Mouse (Mus musculus): ENCODE data around the gene Clstn3.

DNA sequence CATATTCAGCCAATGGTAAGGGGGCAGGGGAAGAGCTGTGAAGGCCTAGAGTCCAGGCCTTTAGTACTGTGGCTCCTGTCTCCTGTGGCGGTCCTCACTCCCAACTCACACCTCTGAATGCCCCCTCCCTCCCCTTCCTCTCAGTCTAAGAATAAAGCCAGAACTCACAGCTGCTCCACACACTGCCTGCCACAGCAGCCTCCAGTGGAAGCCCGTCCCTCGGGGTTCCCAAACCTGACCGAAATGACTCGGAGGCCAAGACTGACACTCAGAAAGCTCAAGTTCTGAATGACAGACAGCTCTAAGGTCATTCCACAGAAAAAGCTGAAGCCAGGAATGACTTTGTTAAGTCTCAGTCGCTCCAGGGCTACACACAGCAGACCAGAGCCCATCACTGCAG is 1.1 kb upstream of the Clstn3 start:
- TF ChIP-seq CTCF (conservative IDR thresholded peaks at IDR 0.05 in 1 of 2, IDR thresholded peaks at IDR 0.05 in 1 of 2; ENCODE audit: low read depth in 2 of 2, low read length in 2 of 2) (no peak), TCF12 (IDR thresholded peaks at IDR 0.05; ENCODE audit: low read depth, low read length) (no peak), MAZ (IDR thresholded peaks at IDR 0.05; ENCODE audit: low read depth, low read length) (no peak), JUND (conservative IDR thresholded peaks at IDR 0.05; ENCODE audit: low read depth, low read length) (no peak), POLR2A (IDR thresholded peaks at IDR 0.05; ENCODE audit: low read depth, low read length) (no peak), USF1 (IDR thresholded peaks at IDR 0.05; ENCODE audit: low read depth, low read length) (no peak)

All from CH12.LX (cell line).